Mouse (Mus musculus): ENCODE measurements around the gene Prr14l. TPM values are rescaled to one million over a fixed set of nuclear protein-coding genes. Genes with fewer than 3 reads are reported as not detected.
"Not testable (repeated sequence)": the region's sequence is repeated elsewhere in the genome, so short reads cannot be mapped to it uniquely, and the experiment has no call there.

The Prr14l gene
- polyA plus RNA-seq, 1 experiment, result 16.8 TPM

DNA sequence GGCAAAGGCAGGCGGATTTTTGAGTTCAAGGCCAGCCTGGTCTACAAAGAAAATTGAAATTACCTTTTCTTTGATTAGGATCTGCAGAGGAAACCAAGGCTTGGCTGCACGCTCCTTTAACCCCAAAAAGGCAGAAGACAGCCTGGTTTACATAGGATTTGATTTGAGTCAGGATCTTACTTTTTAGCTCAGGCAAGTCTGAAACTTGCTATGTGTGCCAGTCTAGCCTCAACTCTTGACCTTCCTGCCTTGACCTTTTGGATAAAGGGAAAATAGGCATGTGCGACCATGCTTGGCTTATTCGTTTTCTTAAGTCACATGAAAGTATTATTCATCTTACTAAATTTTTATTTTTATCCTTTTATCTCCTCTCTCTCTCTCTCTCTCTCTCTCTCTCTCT is 762 bp upstream of the Prr14l start:
- Histone ChIP-seq H3K4me3 (ENCODE audit: insufficient read depth, low read length) (no peak overlapping the region), H3K4me1 (ENCODE audit: control insufficient read depth, insufficient read depth, low read length) (peaks cover 4% of the 10 kb centered on the region), H3K27ac (ENCODE audit: insufficient read depth, low read length) (no peak overlapping the region)
- no peak for TF ChIP-seq POLR2A (IDR thresholded peaks at IDR 0.05; ENCODE audit: low read depth, low read length)
- TF ChIP-seq CTCF (IDR thresholded peaks at IDR 0.05; ENCODE audit: borderline replicate concordance, insufficient read depth, low read length), result no peak

- peaks cover 4% of the 10 kb centered on the region for H3K4me1 ChIP-seq (ENCODE audit: control insufficient read depth, insufficient read depth, low read length)
- no peak for TF ChIP-seq CTCF (IDR thresholded peaks at IDR 0.05; ENCODE audit: borderline replicate concordance, insufficient read depth, low read length)
- TF ChIP-seq POLR2A (IDR thresholded peaks at IDR 0.05; ENCODE audit: low read depth, low read length), result no peak
- H3K27ac ChIP-seq (ENCODE audit: insufficient read depth, low read length), result no peak overlapping the region
- H3K4me3 ChIP-seq (ENCODE audit: insufficient read depth, low read length), result peak overlapping the region; percentile 14; the same call in 1 of the 2 replicates
Measured at GRCm38 (mm10) chr5:32852026-32852425, 2.0 kb downstream of the Prr14l start.

GRCm38 (mm10) chr5:32849580-32849979 is 4.5 kb downstream of the Prr14l start:
- not testable (repeated sequence) for H3K27ac ChIP-seq (ENCODE audit: insufficient read depth, low read length)

DNA sequence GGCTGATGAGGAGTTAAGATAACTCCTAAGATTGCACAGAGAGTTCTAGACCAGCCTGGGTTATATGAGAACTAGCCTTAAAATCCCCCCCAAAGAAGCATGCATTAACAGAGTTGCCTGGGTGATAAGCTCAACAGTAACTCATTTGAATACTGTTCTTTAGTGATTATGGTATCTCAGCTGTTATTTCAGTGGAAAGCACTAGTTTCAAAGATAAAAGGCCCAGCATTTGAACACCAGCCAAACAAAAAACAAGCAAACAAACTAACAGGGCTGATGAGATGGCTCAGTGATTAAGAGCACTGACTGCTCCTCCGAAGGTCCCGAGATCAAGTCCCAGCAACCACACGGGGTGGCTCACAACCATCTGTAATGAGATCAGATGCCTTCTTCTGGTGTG is 4.9 kb downstream of the Prr14l start:
- no peak overlapping the region for H3K27ac ChIP-seq (ENCODE audit: insufficient read depth, low read length)
- peaks cover 4% of the 10 kb centered on the region for H3K4me1 ChIP-seq (ENCODE audit: control insufficient read depth, insufficient read depth, low read length)
- TF ChIP-seq CTCF (IDR thresholded peaks at IDR 0.05; ENCODE audit: borderline replicate concordance, insufficient read depth, low read length), result no peak
- no peak for TF ChIP-seq POLR2A (IDR thresholded peaks at IDR 0.05; ENCODE audit: low read depth, low read length)
- no peak overlapping the region for H3K4me3 ChIP-seq (ENCODE audit: insufficient read depth, low read length)

More at GRCm38 (mm10) chr5:32849580-32849979, 4.5 kb downstream of the Prr14l start:
- not testable (repeated sequence) for H3K4me3 ChIP-seq (ENCODE audit: insufficient read depth, low read length); H3K4me1 ChIP-seq (ENCODE audit: control insufficient read depth, insufficient read depth, low read length)

DNA sequence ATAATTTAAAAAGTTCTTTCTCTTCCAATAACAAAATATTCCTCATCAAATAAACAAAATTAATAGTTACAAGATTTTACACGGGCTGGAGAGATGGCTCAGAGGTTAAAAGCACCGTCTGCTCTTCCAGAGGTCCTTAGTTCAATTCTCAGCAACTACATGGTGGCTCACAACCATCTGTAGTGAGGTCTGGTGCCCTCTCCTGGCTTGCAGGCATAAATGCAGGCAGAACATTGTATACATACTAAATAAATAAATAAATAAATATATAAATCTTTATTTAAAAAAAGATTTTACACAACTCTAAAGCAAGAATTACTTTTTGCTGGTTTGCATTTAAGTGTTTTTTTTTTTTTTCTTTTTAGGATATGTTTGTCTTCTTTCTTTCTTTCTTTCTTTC is 14.0 kb downstream of the Prr14l start:
- Histone ChIP-seq H3K4me1 (ENCODE audit: control insufficient read depth, insufficient read depth, low read length) (no peaks in the 10 kb centered on the region), H3K27ac (ENCODE audit: insufficient read depth, low read length) (no peak overlapping the region), H3K4me3 (ENCODE audit: insufficient read depth, low read length) (no peak overlapping the region)
- TF ChIP-seq POLR2A (IDR thresholded peaks at IDR 0.05; ENCODE audit: low read depth, low read length) (no peak), CTCF (IDR thresholded peaks at IDR 0.05; ENCODE audit: borderline replicate concordance, insufficient read depth, low read length) (no peak)

DNA sequence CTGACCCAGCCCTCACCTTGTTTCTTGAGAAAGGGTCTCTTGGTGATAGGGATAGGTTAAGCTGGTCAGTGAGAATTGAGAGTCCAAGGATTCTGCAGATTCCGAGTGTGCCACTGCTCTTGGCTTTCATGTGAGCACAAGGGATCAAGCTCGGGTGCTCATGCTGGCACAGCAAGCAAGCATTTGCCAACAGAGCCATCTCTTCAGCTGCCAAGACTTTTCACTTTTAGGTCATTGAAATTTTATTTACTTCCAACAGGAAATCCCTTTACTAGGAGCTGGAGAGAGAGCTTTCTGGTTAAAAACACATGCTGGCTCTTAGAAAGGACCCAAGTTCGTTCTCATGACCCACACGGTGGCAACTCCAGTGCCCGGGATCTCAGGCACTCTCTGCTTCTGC is 17.1 kb downstream of the Prr14l start:
- TF ChIP-seq CTCF (IDR thresholded peaks at IDR 0.05; ENCODE audit: borderline replicate concordance, insufficient read depth, low read length), result no peak
- no peak for TF ChIP-seq POLR2A (IDR thresholded peaks at IDR 0.05; ENCODE audit: low read depth, low read length)
- Histone ChIP-seq H3K27ac (ENCODE audit: insufficient read depth, low read length) (no peak overlapping the region), H3K4me1 (ENCODE audit: control insufficient read depth, insufficient read depth, low read length) (no peaks in the 10 kb centered on the region), H3K4me3 (ENCODE audit: insufficient read depth, low read length) (no peak overlapping the region)

- TF ChIP-seq POLR2A (IDR thresholded peaks at IDR 0.05; ENCODE audit: low read depth, low read length) (no peak), CTCF (IDR thresholded peaks at IDR 0.05; ENCODE audit: borderline replicate concordance, insufficient read depth, low read length) (no peak)
- Histone ChIP-seq H3K27ac (ENCODE audit: insufficient read depth, low read length) (no peak overlapping the region), H3K4me1 (ENCODE audit: control insufficient read depth, insufficient read depth, low read length) (no peaks in the 10 kb centered on the region), H3K4me3 (ENCODE audit: insufficient read depth, low read length) (no peak overlapping the region)
Measured at GRCm38 (mm10) chr5:32834497-32834896, 19.6 kb downstream of the Prr14l start.

GRCm38 (mm10) chr5:32830054-32830453 is 24.0 kb downstream of the Prr14l start:
- H3K4me3 ChIP-seq (ENCODE audit: insufficient read depth, low read length), result no peak overlapping the region
- no peaks in the 10 kb centered on the region for H3K4me1 ChIP-seq (ENCODE audit: control insufficient read depth, insufficient read depth, low read length)
- TF ChIP-seq POLR2A (IDR thresholded peaks at IDR 0.05; ENCODE audit: low read depth, low read length) (no peak), CTCF (IDR thresholded peaks at IDR 0.05; ENCODE audit: borderline replicate concordance, insufficient read depth, low read length) (no peak)
- no peak overlapping the region for H3K27ac ChIP-seq (ENCODE audit: insufficient read depth, low read length)

DNA sequence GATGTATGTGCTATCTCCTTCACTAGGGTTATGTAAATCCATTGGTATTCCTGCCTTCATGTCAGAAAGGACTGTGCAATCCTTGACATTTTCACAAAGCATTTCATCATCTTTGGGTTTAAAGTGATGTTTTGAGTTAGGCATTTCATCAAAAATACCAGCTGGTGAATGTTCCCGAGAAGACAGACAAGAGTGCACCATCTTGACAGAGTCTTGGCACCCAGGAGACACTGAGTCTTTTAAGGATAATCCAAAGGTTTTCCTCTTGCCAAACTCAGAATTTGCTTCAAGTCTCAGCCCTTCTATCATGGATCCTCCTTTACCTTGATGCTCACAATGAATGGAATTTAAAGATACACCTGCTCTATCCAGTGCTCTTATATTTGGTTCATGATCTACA is 25.3 kb downstream of the Prr14l start:
- not testable (repeated sequence) for H3K4me1 ChIP-seq (ENCODE audit: control insufficient read depth, insufficient read depth, low read length); H3K4me3 ChIP-seq (ENCODE audit: insufficient read depth, low read length); H3K27ac ChIP-seq (ENCODE audit: insufficient read depth, low read length)

DNA sequence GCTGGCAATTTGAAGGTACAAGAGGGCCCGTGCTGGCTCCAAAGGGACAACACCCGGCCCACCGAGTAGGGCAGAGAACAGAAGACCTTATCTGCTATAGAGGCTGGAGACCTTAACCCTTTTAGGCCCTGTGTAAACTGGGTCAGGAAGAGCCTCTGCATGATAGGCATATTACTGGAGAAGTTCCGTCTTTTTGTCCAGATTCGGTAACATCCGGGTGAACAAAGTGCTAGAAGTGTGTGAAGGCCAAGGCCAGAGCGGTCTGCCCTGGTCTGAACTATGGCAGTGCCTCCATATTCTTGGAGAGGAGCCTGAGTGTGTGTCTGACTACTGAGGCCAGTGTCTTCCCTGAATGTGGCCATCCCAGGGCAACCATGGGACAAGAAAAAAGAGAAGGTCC is 27.0 kb downstream of the Prr14l start, which contains the start of gene Gm20671:
Gm20671 (minus strand) TSS at position 101 of the 400 bp plus-strand sequence.
- no peak within 1 kb of the TSS for H3K27ac ChIP-seq (ENCODE audit: insufficient read depth, low read length)
- TF ChIP-seq POLR2A (IDR thresholded peaks at IDR 0.05; ENCODE audit: low read depth, low read length), result no peak
- no peak for TF ChIP-seq CTCF (IDR thresholded peaks at IDR 0.05; ENCODE audit: borderline replicate concordance, insufficient read depth, low read length)
- no peaks in the 10 kb centered on the region for H3K4me1 ChIP-seq (ENCODE audit: control insufficient read depth, insufficient read depth, low read length)
- H3K4me3 ChIP-seq (ENCODE audit: insufficient read depth, low read length), result no peak within 1 kb of the TSS

DNA sequence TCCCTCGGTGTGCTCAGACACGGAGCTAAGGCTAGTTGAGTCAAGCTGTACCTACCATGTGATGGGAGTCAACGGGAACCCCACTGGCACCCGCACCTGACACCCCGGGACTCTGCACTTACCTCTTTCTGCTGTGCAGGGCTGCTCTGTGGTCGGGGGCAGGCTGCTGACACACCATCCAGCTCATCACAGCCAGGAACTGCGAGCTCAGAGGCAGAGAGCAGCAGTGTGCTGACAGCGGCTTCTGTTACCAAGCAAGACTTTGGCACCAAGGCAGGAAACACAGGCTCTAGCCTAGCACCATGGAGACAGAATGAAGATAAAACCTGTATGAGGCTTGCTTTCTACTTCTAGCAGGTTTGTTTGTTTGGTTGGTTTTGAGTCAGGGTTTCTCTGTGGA is 33.6 kb downstream of the Prr14l start:
- no peak overlapping the region for H3K27ac ChIP-seq (ENCODE audit: insufficient read depth, low read length)
- no peak overlapping the region for H3K4me3 ChIP-seq (ENCODE audit: insufficient read depth, low read length)
- no peaks in the 10 kb centered on the region for H3K4me1 ChIP-seq (ENCODE audit: control insufficient read depth, insufficient read depth, low read length)
- TF ChIP-seq CTCF (IDR thresholded peaks at IDR 0.05; ENCODE audit: borderline replicate concordance, insufficient read depth, low read length), result no peak
- TF ChIP-seq POLR2A (IDR thresholded peaks at IDR 0.05; ENCODE audit: low read depth, low read length), result no peak

Data from embryonic fibroblast, embryonic 13.5 days (primary cell).